Mouse (Mus musculus): ENCODE data around the gene Kat5.

The Kat5 gene

GRCm38 (mm10) chr19:5609547-5610404 lies at the start of gene Kat5:
Gene Kat5, minus strand, starts transcription at chr19:5610237.
- DNase-seq (ENCODE audit: low read depth): peak; percentile 97

- DNase-seq (ENCODE audit: low read depth): no peak
These were observed 44.8 kb upstream of the Kat5 start for GRCm38 (mm10) chr19:5654720-5655298.

GRCm38 (mm10) chr19:5653969-5654719 lies 44.1 kb upstream of the Kat5 start:
- DNase-seq (ENCODE audit: low read depth): no peak

DNA sequence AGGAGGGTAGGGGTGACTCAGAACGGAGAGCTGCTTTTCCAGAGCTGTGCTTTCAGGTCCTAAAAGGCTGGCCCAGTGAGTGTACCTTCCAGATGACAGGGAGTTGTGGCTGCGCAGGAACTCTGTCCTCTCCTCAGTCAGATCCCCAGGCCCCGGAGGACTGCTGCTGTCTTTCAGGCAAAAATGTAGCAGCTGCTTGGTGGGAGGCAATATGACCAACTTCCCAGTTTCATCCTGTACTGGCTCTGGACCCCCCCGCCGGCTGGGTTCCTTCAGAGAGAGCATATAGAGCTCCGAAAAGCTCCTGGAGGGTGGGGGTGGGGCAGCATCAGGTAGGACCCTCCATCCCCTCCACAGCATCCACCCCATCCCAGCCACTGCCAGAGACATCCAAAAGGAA lies 42.5 kb upstream of the Kat5 start:
- no peak for DNase-seq (ENCODE audit: low read depth)

DNA sequence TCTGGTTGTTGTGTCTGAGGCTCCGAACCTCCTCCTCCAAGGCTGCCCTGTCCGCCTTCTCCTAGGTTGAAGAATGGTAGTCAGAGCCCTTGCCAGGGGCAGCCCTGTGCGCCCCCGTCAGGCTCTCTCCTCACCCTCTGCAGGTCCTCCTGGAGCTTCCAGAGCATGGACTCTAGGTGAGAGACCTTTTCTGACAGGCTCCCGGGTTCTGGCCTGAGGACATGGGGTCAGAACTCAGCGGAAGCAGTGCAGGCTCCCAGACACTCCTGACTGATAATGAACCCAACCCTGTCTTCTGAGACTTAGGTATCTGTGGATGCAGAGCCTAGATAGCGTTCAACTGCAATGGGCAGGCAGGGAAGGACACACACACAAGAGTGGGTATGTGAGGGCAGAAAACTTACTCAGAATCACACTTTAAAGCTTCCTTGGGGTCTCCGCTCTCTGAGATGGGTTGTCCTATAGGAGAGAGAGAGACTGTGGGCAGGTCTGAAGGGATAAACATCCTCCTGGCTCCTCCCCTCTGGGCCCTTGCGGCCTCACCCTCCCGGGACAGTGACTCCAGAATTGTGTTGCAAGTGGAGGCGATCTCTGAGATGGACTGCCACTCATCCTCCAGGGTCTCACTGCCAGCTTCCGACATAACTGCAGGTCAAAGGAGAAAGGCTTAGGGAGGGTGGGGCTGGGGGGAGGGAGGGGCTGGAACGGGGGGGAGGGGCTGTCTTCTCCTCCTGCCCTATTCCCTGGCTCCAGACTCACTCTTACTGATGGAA lies 41.7 kb upstream of the Kat5 start:
- DNase-seq (ENCODE audit: low read depth): no peak

GRCm38 (mm10) chr19:5649298-5649741 lies 39.3 kb upstream of the Kat5 start:
- DNase-seq (ENCODE audit: low read depth): peak; percentile 34

GRCm38 (mm10) chr19:5648401-5649297 lies 38.6 kb upstream of the Kat5 start:
- DNase-seq (ENCODE audit: low read depth): peak; percentile 92

GRCm38 (mm10) chr19:5647791-5648190 lies 37.8 kb upstream of the Kat5 start:
- no peak for DNase-seq (ENCODE audit: low read depth)

DNA sequence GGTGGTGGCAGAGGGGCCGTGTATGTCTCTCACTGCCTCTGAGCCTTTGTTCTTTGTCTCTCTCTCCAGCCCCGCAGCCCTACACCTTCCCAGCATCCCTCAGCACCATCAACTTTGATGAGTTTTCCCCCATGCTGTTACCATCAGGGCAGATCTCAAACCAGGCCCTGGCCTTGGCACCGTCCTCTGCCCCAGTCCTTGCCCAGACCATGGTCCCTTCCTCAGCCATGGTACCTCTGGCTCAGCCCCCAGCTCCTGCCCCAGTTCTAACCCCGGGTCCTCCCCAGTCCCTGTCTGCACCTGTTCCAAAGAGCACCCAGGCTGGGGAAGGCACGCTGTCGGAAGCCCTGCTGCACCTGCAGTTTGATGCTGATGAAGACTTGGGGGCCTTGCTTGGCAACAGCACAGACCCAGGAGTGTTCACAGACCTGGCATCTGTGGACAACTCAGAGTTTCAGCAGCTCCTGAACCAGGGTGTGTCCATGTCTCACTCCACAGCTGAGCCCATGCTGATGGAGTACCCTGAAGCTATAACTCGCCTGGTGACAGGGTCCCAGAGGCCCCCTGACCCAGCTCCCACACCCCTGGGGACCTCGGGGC lies 36.8 kb upstream of the Kat5 start:
- no peak for DNase-seq (ENCODE audit: low read depth)

DNA sequence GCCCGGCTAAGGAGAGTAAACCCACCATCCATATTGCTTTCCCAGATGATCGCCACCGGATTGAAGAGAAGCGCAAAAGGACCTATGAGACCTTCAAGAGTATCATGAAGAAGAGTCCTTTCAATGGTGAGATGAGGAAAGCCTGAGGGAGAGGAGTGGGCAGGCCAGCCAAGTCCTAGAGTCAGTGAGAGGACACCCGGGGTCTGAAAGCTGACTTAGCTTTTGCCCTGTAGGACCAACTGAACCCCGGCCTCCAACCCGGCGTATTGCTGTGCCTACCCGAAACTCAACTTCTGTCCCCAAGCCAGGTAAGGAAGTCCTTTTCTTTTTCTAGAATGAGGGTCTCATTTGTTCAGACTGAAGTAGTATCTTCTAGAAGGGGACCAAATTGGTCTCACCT lies 35.2 kb upstream of the Kat5 start:
- DNase-seq (ENCODE audit: low read depth): no peak

GRCm38 (mm10) chr19:5641641-5642040 lies 31.6 kb upstream of the Kat5 start:
- no peak for DNase-seq (ENCODE audit: low read depth)

DNA sequence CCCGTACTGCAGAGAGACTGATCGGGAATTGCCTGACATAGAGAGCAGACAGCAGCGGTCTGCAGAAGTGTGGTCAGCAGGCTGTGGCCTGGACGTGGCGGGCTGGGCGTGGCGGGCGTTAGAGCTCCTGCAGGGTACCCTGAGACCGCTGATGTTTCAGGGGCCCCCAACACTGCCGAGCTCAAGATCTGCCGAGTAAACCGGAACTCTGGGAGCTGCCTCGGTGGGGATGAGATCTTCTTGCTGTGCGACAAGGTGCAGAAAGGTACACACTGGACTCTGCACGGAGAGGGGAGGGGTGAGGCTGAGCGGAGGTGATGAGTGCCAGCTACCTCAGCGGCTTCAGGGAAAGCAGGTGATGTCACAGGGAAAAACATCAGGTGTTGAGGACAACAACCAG lies 31.0 kb upstream of the Kat5 start:
- no peak for DNase-seq (ENCODE audit: low read depth)

- no peak for DNase-seq (ENCODE audit: low read depth)
These were observed 30.3 kb upstream of the Kat5 start for GRCm38 (mm10) chr19:5640339-5640738.

DNA sequence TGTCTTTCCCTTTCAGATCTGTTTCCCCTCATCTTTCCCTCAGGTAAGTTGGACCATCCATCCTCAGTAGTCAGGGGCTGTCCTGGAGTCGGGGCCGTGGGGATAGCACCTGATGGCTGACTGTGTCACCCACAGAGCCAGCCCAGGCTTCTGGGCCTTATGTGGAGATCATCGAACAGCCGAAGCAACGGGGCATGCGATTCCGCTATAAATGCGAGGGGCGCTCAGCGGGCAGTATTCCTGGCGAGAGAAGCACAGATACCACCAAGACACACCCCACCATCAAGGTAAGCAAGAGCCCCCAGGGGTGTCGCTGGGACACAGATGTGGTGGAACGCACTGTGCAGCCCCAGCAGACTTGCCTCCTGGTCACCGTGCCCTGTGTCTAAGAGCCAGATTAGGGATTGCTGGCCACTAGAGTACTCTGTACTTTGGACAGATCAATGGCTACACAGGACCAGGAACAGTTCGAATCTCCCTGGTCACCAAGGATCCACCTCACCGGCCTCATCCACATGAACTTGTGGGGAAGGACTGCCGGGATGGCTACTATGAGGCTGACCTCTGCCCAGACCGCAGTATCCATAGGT lies 28.5 kb upstream of the Kat5 start:
- DNase-seq (ENCODE audit: low read depth): no peak

DNA sequence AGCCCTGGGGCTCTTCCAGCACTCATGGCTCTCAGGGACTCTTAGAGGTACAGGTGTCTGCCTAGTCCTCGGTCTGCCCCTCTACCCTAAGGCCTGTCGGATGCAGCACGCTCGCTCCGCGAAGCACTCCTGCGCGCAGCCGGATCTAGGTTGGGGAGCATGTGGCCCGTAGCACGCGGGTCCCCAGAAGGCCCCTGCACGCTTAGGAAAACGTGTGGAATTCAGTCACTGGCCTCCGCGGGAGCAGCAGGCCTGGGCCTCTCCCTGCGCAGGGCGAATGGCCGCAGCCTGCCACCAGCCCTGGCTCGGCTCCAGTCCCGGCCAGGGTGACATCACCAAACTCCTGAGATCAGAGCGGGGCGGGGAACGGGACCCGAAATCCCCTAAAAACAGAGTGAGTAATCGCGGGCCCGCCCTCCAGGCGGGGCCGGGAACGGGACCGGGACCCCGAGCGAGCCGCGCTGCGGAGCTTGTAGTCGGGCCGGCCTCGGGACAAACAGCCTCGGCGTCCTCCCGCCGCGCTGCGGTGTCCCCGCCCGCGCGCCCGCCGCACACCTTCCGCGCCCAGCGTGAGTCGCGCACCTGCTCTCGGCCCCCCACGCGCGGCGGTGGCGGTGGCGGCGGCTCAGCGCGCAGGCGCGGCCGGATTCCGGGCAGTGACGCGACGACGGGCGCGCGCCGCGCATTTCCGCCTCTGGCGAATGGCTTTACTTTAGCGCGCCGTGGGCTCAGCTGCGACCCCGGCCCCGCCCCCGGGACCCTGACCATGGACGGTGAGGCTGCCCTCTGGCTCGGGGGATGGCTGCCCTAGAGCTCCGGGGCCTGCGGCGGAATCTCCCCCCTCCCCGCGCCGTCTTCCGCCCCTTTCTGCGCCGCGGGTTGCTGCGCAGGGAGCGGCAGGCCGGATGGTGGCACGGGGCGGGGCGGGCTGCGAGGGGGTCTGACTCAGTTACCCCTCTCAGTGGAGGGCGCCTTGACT lies 27.3 kb upstream of the Kat5 start, which contains the start of gene Rela:
Rela (plus strand) TSS at position 415 of the 979 bp plus-strand sequence.
- DNase-seq (ENCODE audit: low read depth): peak; percentile 95

DNA sequence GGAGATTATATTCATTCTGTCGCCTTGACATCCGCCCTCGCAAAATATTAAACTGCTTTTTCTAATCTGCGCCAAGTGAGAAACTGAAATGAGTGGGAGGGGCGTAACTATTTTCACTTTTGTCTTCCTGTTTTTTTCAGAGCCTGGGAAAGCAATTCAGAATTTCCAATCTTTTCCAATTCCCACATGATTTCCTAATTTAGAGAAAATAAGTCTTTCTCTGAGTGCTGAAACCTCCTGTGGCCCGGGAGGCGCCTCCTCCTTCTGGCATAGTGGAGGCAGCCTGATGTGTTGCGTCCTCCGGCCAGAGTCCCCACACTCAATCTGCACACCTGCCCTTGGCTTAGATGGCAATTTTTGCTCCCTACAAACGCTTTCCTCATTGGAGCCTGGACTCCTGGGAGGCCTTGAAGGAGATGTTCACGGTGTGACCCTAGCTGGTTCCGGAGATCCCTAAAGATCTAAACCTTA lies 26.6 kb upstream of the Kat5 start:
- DNase-seq (ENCODE audit: low read depth): peak; percentile 79

- no peak for DNase-seq (ENCODE audit: low read depth)
These were observed 26.1 kb upstream of the Kat5 start for GRCm38 (mm10) chr19:5636036-5636570.

- no peak for DNase-seq (ENCODE audit: low read depth)
These were observed 22.1 kb upstream of the Kat5 start for GRCm38 (mm10) chr19:5632120-5632519.
